Mouse (Mus musculus) heart, postnatal 0 days (tissue): ENCODE results near the gene Paxip1. TPM values are rescaled to one million over a fixed set of nuclear protein-coding genes. Genes with fewer than 3 reads are reported as not detected.

Experiments
- ATAC-seq: fragments of 200-750 bp; cut with Nextera tagmentation; 2 replicates; pipeline ENCODE4 v1.8.0; 2017; ENCODE audit warnings: low read depth, moderate number of reproducible peaks, moderate library complexity; ENCODE audit not compliant: insufficient read depth
- DNase-seq: peaks from one replicate; pipeline ENCODE4 v3.0.0-alpha.2; 2016; ENCODE audit warnings: low spot score
- H3K27ac ChIP-seq: fragments of 300-500 bp; sonication (generic); 2 replicates; pipeline ENCODE4 v1.5.1; 2014; ENCODE audit warnings: low read depth, mild to moderate bottlenecking
- H3K27me3 ChIP-seq: fragments of 300-500 bp; sonication (generic); 2 replicates; pipeline ENCODE4 v1.6.1; 2014; ENCODE audit warnings: low read length, mixed read lengths; ENCODE audit not compliant: control insufficient read depth, insufficient read depth
- H3K36me3 ChIP-seq: fragments of 300-500 bp; sonication (generic); replicated peaks from 2 replicates; pipeline ENCODE4 v1.6.1; 2014; ENCODE audit warnings: low read length, mixed read lengths; ENCODE audit not compliant: control insufficient read depth, insufficient read depth
- H3K4me1 ChIP-seq: fragments of 300-500 bp; sonication (generic); 2 replicates; pipeline ENCODE4 v1.6.1; 2014; ENCODE audit warnings: antibody characterized with exemption; ENCODE audit not compliant: control insufficient read depth, insufficient read depth
- H3K4me2 ChIP-seq: fragments of 300-500 bp; sonication (generic); 2 replicates; pipeline ENCODE4 v1.6.1; 2014; ENCODE audit warnings: low read depth, mild to moderate bottlenecking, low read length, moderate library complexity
- H3K4me3 ChIP-seq: fragments of 300-500 bp; sonication (generic); 2 replicates; pipeline ENCODE4 v1.5.1; 2014; ENCODE audit warnings: low read depth, low read length
- H3K9ac ChIP-seq: fragments of 300-500 bp; sonication (generic); replicated peaks from 2 replicates; pipeline ENCODE4 v1.6.1; 2014; ENCODE audit warnings: low read depth, low read length, mixed read lengths
- H3K9me3 ChIP-seq: fragments of 300-500 bp; sonication (generic); replicated peaks from 2 replicates; pipeline ENCODE4 v1.6.1; 2016; ENCODE audit warnings: low read length; ENCODE audit not compliant: control insufficient read depth
- CTCF ChIP-seq: IDR thresholded peaks from 2 replicates; pipeline ENCODE4 v1.5.1; 2016; ENCODE audit warnings: antibody characterized with exemption, control low read depth, low read depth
- EP300 ChIP-seq: IDR thresholded peaks from 2 replicates; pipeline ENCODE4 v1.6.1; 2016; ENCODE audit warnings: antibody characterized with exemption, low read depth
- WGBS: fragments of 180-500 bp; shearing (Covaris S2); extraction: QIAGEN DNeasy Blood & Tissue Kit; methylation state at CpG from one replicate; pipeline ENCODE4 v1.1.7; 2014; 5-methylcytosine and 5-hydroxymethylcytosine counted together
- polyA plus RNA-seq: library from polyadenylated mRNA; unstranded; fragments of >200 nt; fragmentation: Nextera tagmentation; extraction: Ambion mirVana; gene quantifications from 2 replicates; pipeline ENCODE4 v1.2.1, GENCODE M21; 2015
- total RNA-seq: library from RNA; depleted of rRNA; stranded (reverse); fragments of >200 nt; gene quantifications from 2 replicates; pipeline ENCODE4 v1.2.3, GENCODE M21; 2014; ENCODE audit warnings: low replicate concordance; rRNA removed

Gene Paxip1
- total and polyA plus RNA-seq, 2 experiments from 2014 or later = 7.8 to 14.0 TPM

- Histone ChIP-seq H3K9ac (no peak overlapping the region), H3K4me2 (no peak overlapping the region), H3K9me3 (no peaks in the 10 kb centered on the region), H3K36me3 (no peaks in the 10 kb centered on the region), H3K27ac (no peak overlapping the region), H3K27me3 (no peaks in the 10 kb centered on the region), H3K4me3 (no peak overlapping the region), H3K4me1 (peaks cover 10% of the 10 kb centered on the region; the same call in 1 of the 2 replicates)
- ATAC-seq (no peak), DNase-seq (no peak)
- TF ChIP-seq EP300 (no peak), CTCF (no peak)
- WGBS = 63% methylated on average over 8 of the region's 8 CpGs
These were observed 79.9 kb downstream of the Paxip1 start for GRCm38 (mm10) chr5:27711461-27712192.

- DNase-seq = peak; percentile 46
- peaks cover 10% of the 10 kb centered on the region; the same call in 1 of the 2 replicates for H3K4me1 ChIP-seq
- no peaks in the 10 kb centered on the region for H3K36me3 ChIP-seq
- H3K4me3 ChIP-seq = no peak overlapping the region
- no peak overlapping the region for H3K27ac ChIP-seq
- H3K4me2 ChIP-seq = no peak overlapping the region
- TF ChIP-seq CTCF = no peak
- no peak for TF ChIP-seq EP300
- H3K9me3 ChIP-seq = no peaks in the 10 kb centered on the region
- no peak overlapping the region for H3K9ac ChIP-seq
- peak; percentile 66 for ATAC-seq
- 3% methylated on average over 6 of the region's 6 CpGs for WGBS
- H3K27me3 ChIP-seq = no peaks in the 10 kb centered on the region
These were observed 83.3 kb downstream of the Paxip1 start for GRCm38 (mm10) chr5:27708209-27708608.

- no peak overlapping the region for H3K27ac ChIP-seq
- peaks cover 10% of the 10 kb centered on the region; the same call in 1 of the 2 replicates for H3K4me1 ChIP-seq
- no peak for TF ChIP-seq CTCF
- TF ChIP-seq EP300 = no peak
- no peaks in the 10 kb centered on the region for H3K27me3 ChIP-seq
- no peak overlapping the region for H3K4me3 ChIP-seq
- DNase-seq (no peak), ATAC-seq (no peak)
- no peak overlapping the region for H3K9ac ChIP-seq
- no peaks in the 10 kb centered on the region for H3K36me3 ChIP-seq
- H3K4me2 ChIP-seq = no peak overlapping the region
- no peaks in the 10 kb centered on the region for H3K9me3 ChIP-seq
These were observed 84.2 kb downstream of the Paxip1 start for GRCm38 (mm10) chr5:27707283-27707682.

- ATAC-seq (no peak), DNase-seq (no peak)
- Histone ChIP-seq H3K36me3 (no peaks in the 10 kb centered on the region), H3K27me3 (no peaks in the 10 kb centered on the region), H3K4me3 (no peak overlapping the region), H3K9ac (no peak overlapping the region), H3K9me3 (no peaks in the 10 kb centered on the region), H3K4me2 (no peak overlapping the region), H3K27ac (no peak overlapping the region), H3K4me1 (peaks cover 10% of the 10 kb centered on the region; the same call in 1 of the 2 replicates)
- WGBS = 55% methylated on average over 6 of the region's 6 CpGs
- no peak for TF ChIP-seq CTCF
These were observed 84.9 kb downstream of the Paxip1 start for GRCm38 (mm10) chr5:27706551-27706950.

GRCm38 (mm10) chr5:27705020-27705419, 86.5 kb downstream of the Paxip1 start:
- Histone ChIP-seq H3K27me3 (no peaks in the 10 kb centered on the region), H3K4me2 (no peak overlapping the region), H3K36me3 (no peaks in the 10 kb centered on the region), H3K27ac (no peak overlapping the region), H3K4me1 (peaks cover 10% of the 10 kb centered on the region; the same call in 1 of the 2 replicates), H3K9ac (no peak overlapping the region), H3K4me3 (no peak overlapping the region), H3K9me3 (no peaks in the 10 kb centered on the region)
- DNase-seq (no peak), ATAC-seq (no peak)
- TF ChIP-seq EP300 = no peak
- no peak for TF ChIP-seq CTCF

- Histone ChIP-seq H3K27ac (no peak overlapping the region), H3K4me3 (no peak overlapping the region), H3K9me3 (no peaks in the 10 kb centered on the region), H3K9ac (no peak overlapping the region), H3K4me2 (no peak overlapping the region), H3K36me3 (no peaks in the 10 kb centered on the region), H3K4me1 (peaks cover under 1% of the 10 kb centered on the region; the same call in 1 of the 2 replicates), H3K27me3 (no peaks in the 10 kb centered on the region)
- no peak for DNase-seq
- WGBS = 73% methylated on average over 6 of the region's 6 CpGs
- no peak for ATAC-seq
- TF ChIP-seq CTCF (no peak), EP300 (no peak)
These were observed 89.0 kb downstream of the Paxip1 start for GRCm38 (mm10) chr5:27702482-27702881.

Other genes starting within 250 kb of the Paxip1 start
- not detected in 2 replicates for gene Htr5a, start 50.5 kb upstream of the Paxip1 start, total RNA-seq
- gene Htr5a, start 50.5 kb upstream of the Paxip1 start, polyA plus RNA-seq = not detected in 2 replicates